Mouse (Mus musculus) brain, embryonic 14.5 days (tissue): ENCODE data around the gene Mrpl14. TPM values are rescaled to one million over a fixed set of nuclear protein-coding genes. Genes with fewer than 3 reads are reported as not detected.

Experiments
- DNase-seq: peaks from one replicate; pipeline ENCODE4 v3.0.0-alpha.2; 2011; ENCODE audit warnings: low read depth
- CTCF ChIP-seq: fragments of 200-500 bp; IDR thresholded peaks from 2 replicates; pipeline ENCODE4 v1.5.1; 2012; ENCODE audit warnings: inconsistent platforms, mild to moderate bottlenecking, moderate library complexity, borderline replicate concordance; ENCODE audit not compliant: insufficient read depth, insufficient read length; ENCODE audit errors: extremely low read depth
- POLR2A ChIP-seq: fragments of 200-500 bp; IDR thresholded peaks from 2 replicates; pipeline ENCODE4 v1.6.1; 2012; ENCODE audit warnings: mild to moderate bottlenecking, inconsistent platforms, borderline replicate concordance; ENCODE audit not compliant: poor library complexity, insufficient read depth, insufficient read length, severe bottlenecking; ENCODE audit errors: extremely low read depth
- polyA plus RNA-seq: library from polyadenylated mRNA; depleted of rRNA; stranded (reverse); fragments of >200 nt; gene quantifications from 2 replicates; pipeline ENCODE4 v1.2.3, GENCODE M21; 2012

Mrpl14 gene
- polyA plus RNA-seq, 1 experiment: 74.8 TPM

GRCm38 (mm10) chr17:45711525-45711924 is 25.4 kb downstream of the Mrpl14 start:
- TF ChIP-seq POLR2A (no peak), CTCF (no peak)
- no peak for DNase-seq

DNA sequence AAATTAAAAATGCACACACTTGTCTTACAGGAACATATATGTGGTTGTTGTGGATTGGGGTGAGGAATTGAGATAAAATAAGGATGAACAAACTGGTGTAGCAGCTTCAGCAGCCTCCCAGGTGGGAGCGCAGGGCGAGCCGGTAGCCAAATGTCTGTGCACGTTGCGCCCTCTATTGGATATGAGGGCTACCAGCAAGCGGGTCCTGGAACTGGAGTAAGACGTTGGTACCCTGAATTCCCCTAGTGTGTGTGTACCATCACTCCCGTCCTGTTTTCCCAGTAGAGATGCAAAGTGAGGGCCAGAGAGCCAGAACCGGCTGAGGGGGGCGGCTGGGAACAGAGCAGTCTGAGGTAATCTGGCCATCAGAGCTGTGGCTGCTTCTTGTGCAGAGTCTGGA is 32.2 kb downstream of the Mrpl14 start:
- TF ChIP-seq CTCF (peak; percentile 79), POLR2A (no peak)
- DNase-seq: peak; percentile 74

GRCm38 (mm10) chr17:45723732-45724573 is 37.8 kb downstream of the Mrpl14 start:
- peak; percentile 85; the same call in 1 of the 2 replicates for TF ChIP-seq POLR2A
- TF ChIP-seq CTCF: peak; percentile 97
- DNase-seq: peak; percentile 95

DNA sequence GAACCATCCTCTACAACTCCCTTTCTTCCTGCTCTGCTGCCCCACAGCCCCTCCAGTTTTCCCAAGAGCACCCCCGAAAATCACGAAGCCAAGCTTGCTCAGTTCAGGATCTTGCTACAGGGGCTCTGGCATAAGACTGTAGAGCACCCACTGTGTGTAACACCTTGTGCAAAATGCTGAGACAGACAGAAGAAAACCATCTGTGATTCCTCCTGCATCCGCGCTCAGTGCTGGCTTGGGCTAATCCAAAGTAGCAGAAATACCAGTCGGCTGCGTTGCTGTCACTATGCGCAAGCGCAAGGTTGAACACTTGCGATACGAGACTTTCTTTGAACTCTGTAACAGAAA is 38.4 kb downstream of the Mrpl14 start:
- TF ChIP-seq CTCF: no peak
- TF ChIP-seq POLR2A: no peak
- DNase-seq: no peak

GRCm38 (mm10) chr17:45726249-45726648 is 40.1 kb downstream of the Mrpl14 start:
- TF ChIP-seq POLR2A (no peak), CTCF (no peak)
- no peak for DNase-seq

- no peak for DNase-seq
- no peak for TF ChIP-seq POLR2A
- TF ChIP-seq CTCF: no peak
Measured at GRCm38 (mm10) chr17:45727481-45727880, 41.4 kb downstream of the Mrpl14 start.

- DNase-seq: no peak
- TF ChIP-seq CTCF (no peak), POLR2A (no peak)
Measured at GRCm38 (mm10) chr17:45727983-45728723, 42.0 kb downstream of the Mrpl14 start.

DNA sequence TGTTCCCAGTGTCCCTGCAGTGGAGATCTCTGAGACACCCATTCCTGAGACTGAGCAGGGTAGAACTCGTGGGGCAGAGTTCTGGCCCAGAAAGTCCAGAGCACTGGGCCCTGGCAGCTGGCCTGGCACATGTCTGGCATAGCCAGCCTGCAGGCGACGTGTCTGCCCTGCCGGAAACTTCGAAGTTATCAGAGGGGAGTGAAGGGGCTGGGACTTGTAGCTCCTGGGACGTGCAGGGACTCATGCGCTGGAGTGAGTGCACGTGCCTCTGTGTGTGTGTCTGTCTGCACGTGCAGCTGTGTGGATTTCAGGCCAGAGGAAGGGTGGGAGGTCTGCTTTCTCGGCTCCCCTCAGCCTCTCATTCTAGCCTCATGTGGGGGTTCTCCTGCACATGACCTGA is 43.3 kb downstream of the Mrpl14 start:
- no peak for DNase-seq
- TF ChIP-seq CTCF: no peak
- TF ChIP-seq POLR2A: no peak

DNA sequence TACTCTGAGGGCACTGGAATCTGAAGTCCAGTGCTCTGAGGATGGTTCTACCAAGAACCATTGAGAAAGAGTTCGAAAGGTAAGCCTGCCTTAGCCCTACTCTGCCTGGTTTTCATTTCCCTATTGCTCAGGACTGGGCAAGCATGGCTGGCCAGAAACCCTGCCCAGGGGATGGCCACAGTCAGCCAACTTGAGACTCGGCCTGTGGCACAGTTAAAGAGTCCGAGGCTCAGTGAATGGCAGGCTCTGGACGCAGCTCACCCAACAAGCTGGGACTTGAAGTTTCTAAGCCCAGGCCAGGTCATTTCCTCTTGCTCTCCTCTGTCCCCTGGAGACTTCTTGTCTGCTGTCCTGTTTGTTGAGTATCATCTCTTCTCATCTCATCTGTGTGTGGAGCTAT is 44.6 kb downstream of the Mrpl14 start:
- no peak for DNase-seq
- TF ChIP-seq CTCF: no peak
- no peak for TF ChIP-seq POLR2A

- TF ChIP-seq CTCF: peak; percentile 97
- TF ChIP-seq POLR2A: no peak
- peak; percentile 91 for DNase-seq
Measured at GRCm38 (mm10) chr17:45731172-45731864, 45.2 kb downstream of the Mrpl14 start.
